ENCODE assay signal across 8 mouse cellular contexts in genomic region chr10:80322811-80323211, GRCm38 (mm10). TPM values are rescaled to one million over a fixed set of nuclear protein-coding genes. Genes with fewer than 3 reads are reported as not detected.
DNase-seq lines count a peak whose midpoint lies in the region; ATAC-seq lines count a peak whose summit lies in the region.

No protein-coding gene starts in this region.

- peak; percentile 60 for DNase-seq in embryo, embryonic 10 days (ENCODE audit: low spot score)
- DNase-seq in embryo, embryonic 10.5 days (ENCODE audit: low spot score) = no peak
- DNase-seq in MN1 (ENCODE audit: low spot score) = peak; percentile 43
- DNase-seq in forebrain, embryonic 14.5 days (ENCODE audit: low spot score) = no peak
- DNase-seq in c-Kit-positive CD71-positive TER-119-positive erythroid progenitor cells, embryonic 14.5 days (ENCODE audit: low spot score) = no peak
- no peak for DNase-seq in urinary bladder, adult 2 months (ENCODE audit: low spot score)

- 4% methylated on average over 28 of the region's 28 CpGs for WGBS in forebrain, embryonic 14.5 days
- WGBS in kidney, embryonic 14.5 days = 8% methylated on average over 28 of the region's 28 CpGs
- 2% methylated on average over 22 of the region's 28 CpGs for WGBS in macrophage (ENCODE audit: missing documents)

- peak overlapping the region; percentile 39 for H3K4me3 ChIP-seq in forebrain, embryonic 14.5 days (ENCODE audit: low read depth, low read length)
- H3K4me3 ChIP-seq in kidney, embryonic 14.5 days (ENCODE audit: low read length) = peak overlapping the region; percentile 56
- peak overlapping the region; percentile 19 for H3K4me3 ChIP-seq in macrophage (ENCODE audit: inconsistent target)

- peaks cover 14% of the 10 kb centered on the region for H3K4me1 ChIP-seq in forebrain, embryonic 14.5 days (ENCODE audit: control insufficient read depth, insufficient read depth, low read length)
- H3K4me1 ChIP-seq in kidney, embryonic 14.5 days (ENCODE audit: control insufficient read depth, insufficient read depth, low read length) = peaks cover 18% of the 10 kb centered on the region

- H3K79me2 ChIP-seq in macrophage (ENCODE audit: inconsistent target) = peaks cover 22% of the 10 kb centered on the region

- H3K27me3 ChIP-seq in forebrain, embryonic 14.5 days (replicated peaks; ENCODE audit: control insufficient read depth, insufficient read depth, low read length) = no peaks in the 10 kb centered on the region
- no peaks in the 10 kb centered on the region; the same call in 1 of the 2 replicates for H3K27me3 ChIP-seq in kidney, embryonic 14.5 days (ENCODE audit: control insufficient read depth, insufficient read depth, low read length)

- no peak overlapping the region for H3K27ac ChIP-seq in forebrain, embryonic 14.5 days (ENCODE audit: low read depth, low read length)
- no peak overlapping the region; the same call in 1 of the 2 replicates for H3K27ac ChIP-seq in kidney, embryonic 14.5 days (ENCODE audit: low read depth, low read length)
- no peak overlapping the region for H3K27ac ChIP-seq in macrophage

- peak overlapping the region; percentile 59 for H3K9ac ChIP-seq in forebrain, embryonic 14.5 days (ENCODE audit: low read length)
- H3K9ac ChIP-seq in kidney, embryonic 14.5 days (ENCODE audit: low read depth, low read length) = peak overlapping the region; percentile 66

- ATAC-seq in forebrain, embryonic 14.5 days = 0 out of 2 replicates have a peak, but pooled peaks have one; percentile 4
- peak; percentile 7; the same call in 1 of the 2 replicates for ATAC-seq in kidney, embryonic 14.5 days (ENCODE audit: low FRiP score, low TSS enrichment)

- peaks cover 11% of the 10 kb centered on the region for H3K36me3 ChIP-seq in forebrain, embryonic 14.5 days (ENCODE audit: control insufficient read depth, insufficient read depth, low read length)
- H3K36me3 ChIP-seq in kidney, embryonic 14.5 days (ENCODE audit: control insufficient read depth, insufficient read depth, low read length) = 0 out of 2 replicates have a peak, but pooled peaks cover 8% of the 10 kb centered on the region
- no peaks in the 10 kb centered on the region; the same call in 1 of the 2 replicates for H3K36me3 ChIP-seq in macrophage (ENCODE audit: inconsistent target)

- peak overlapping the region; percentile 88 for H3K4me2 ChIP-seq in forebrain, embryonic 14.5 days (ENCODE audit: low read length)
- H3K4me2 ChIP-seq in kidney, embryonic 14.5 days (replicated peaks; ENCODE audit: low read depth, low read length) = peak overlapping the region; percentile 97

- no peaks in the 10 kb centered on the region for H3K9me3 ChIP-seq in forebrain, embryonic 14.5 days (replicated peaks; ENCODE audit: control insufficient read depth, low read length)
- no peaks in the 10 kb centered on the region for H3K9me3 ChIP-seq in kidney, embryonic 14.5 days (ENCODE audit: control insufficient read depth, low read length)

RNA-seq across cellular contexts. Expression of gene 2310011J03Rik, which starts 2.5 kb away (rescaled TPM):
- polyA plus RNA-seq in forebrain, embryonic 14.5 days (2014; fragmentation: Nextera tagmentation; extraction: Ambion mirVana) = 39.2 and 40.8 TPM in 2 replicates
- 36.1 and 40.5 TPM in 2 replicates for polyA plus RNA-seq in kidney, embryonic 14.5 days (2014; fragmentation: Nextera tagmentation; extraction: Ambion mirVana)
- 10 to 100 TPM in 22 of 26 experiments, 1 to 10 TPM in 4; 6.8 to 27.9 (median 18.6) TPM for total RNA-seq in macrophage (2018; cell fraction: chromatin; rRNA removed)
- total RNA-seq in macrophage (2018; cell fraction: cytosol; rRNA removed) = 10 to 100 TPM; 31.4 to 74.2 (median 50.9) TPM
- total RNA-seq in macrophage (2018; cell fraction: nucleus; rRNA removed) = 10 to 100 TPM; 10.6 to 50.1 (median 29.7) TPM
- 20.5 to 43.3 TPM (median 41.4 TPM) in 3 replicates for polyA plus RNA-seq in macrophage (2018)
- 41.8 and 45.6 TPM in 2 replicates for polyA plus RNA-seq in urinary bladder, adult 2 months (2012; rRNA removed)

RNA-seq across cellular contexts. Expression of gene Pcsk4, which starts 6.5 kb away (rescaled TPM):
- 1.6 and 2.4 TPM in 2 replicates for polyA plus RNA-seq in forebrain, embryonic 14.5 days (2014; fragmentation: Nextera tagmentation; extraction: Ambion mirVana)
- 6.2 and 8.1 TPM in 2 replicates for polyA plus RNA-seq in kidney, embryonic 14.5 days (2014; fragmentation: Nextera tagmentation; extraction: Ambion mirVana)
- total RNA-seq in macrophage (2018; cell fraction: chromatin; rRNA removed) = 1 to 10 TPM in 5 of 26 experiments, under 1 TPM in 12, not detected in 9; 0.44 to 2.4 (median 0.81) TPM
- under 1 TPM in 25 of 26 experiments, not detected in 1; 0.12 to 0.75 (median 0.44) TPM for total RNA-seq in macrophage (2018; cell fraction: cytosol; rRNA removed)
- 1 to 10 TPM in 9 of 26 experiments, under 1 TPM in 11, not detected in 6; 0.31 to 5.3 (median 0.90) TPM for total RNA-seq in macrophage (2018; cell fraction: nucleus; rRNA removed)
- 0.36 to 0.99 TPM (median 0.64 TPM) in 3 replicates for polyA plus RNA-seq in macrophage (2018)
- 9.5 and 9.9 TPM in 2 replicates for polyA plus RNA-seq in urinary bladder, adult 2 months (2012; rRNA removed)

RNA-seq across cellular contexts. Expression of gene Reep6, which starts 6.9 kb away (rescaled TPM):
- 2.3 and 2.7 TPM in 2 replicates for polyA plus RNA-seq in forebrain, embryonic 14.5 days (2014; fragmentation: Nextera tagmentation; extraction: Ambion mirVana)
- 5.6 and 7.1 TPM in 2 replicates for polyA plus RNA-seq in kidney, embryonic 14.5 days (2014; fragmentation: Nextera tagmentation; extraction: Ambion mirVana)
- total RNA-seq in macrophage (2018; cell fraction: chromatin; rRNA removed) = under 1 TPM in 2 of 26 experiments, not detected in 24; 0.32 to 0.37 TPM
- under 1 TPM in 24 of 26 experiments, not detected in 2; 0.05 to 0.48 (median 0.17) TPM for total RNA-seq in macrophage (2018; cell fraction: cytosol; rRNA removed)
- total RNA-seq in macrophage (2018; cell fraction: nucleus; rRNA removed) = under 1 TPM in 1 of 26 experiments, not detected in 25; 0.81 TPM
- 0.14 to 0.42 TPM (median 0.14 TPM) in 3 replicates for polyA plus RNA-seq in macrophage (2018)
- polyA plus RNA-seq in urinary bladder, adult 2 months (2012; rRNA removed) = 7.7 and 18.0 TPM in 2 replicates

RNA-seq across cellular contexts. Expression of gene Adamtsl5, which starts 25.4 kb away (rescaled TPM):
- polyA plus RNA-seq in forebrain, embryonic 14.5 days (2014; fragmentation: Nextera tagmentation; extraction: Ambion mirVana) = 0.48 and 0.52 TPM in 2 replicates
- polyA plus RNA-seq in kidney, embryonic 14.5 days (2014; fragmentation: Nextera tagmentation; extraction: Ambion mirVana) = 1.2 and 2.7 TPM in 2 replicates
- 10 to 100 TPM; 15.3 to 98.0 (median 38.8) TPM for total RNA-seq in macrophage (2018; cell fraction: chromatin; rRNA removed)
- total RNA-seq in macrophage (2018; cell fraction: cytosol; rRNA removed) = 10 to 100 TPM in 11 of 26 experiments, 1 to 10 TPM in 15; 5.0 to 16.2 (median 8.8) TPM
- 10 to 100 TPM in 21 of 26 experiments, 1 to 10 TPM in 5; 7.1 to 36.3 (median 17.7) TPM for total RNA-seq in macrophage (2018; cell fraction: nucleus; rRNA removed)
- polyA plus RNA-seq in macrophage (2018) = 4.7 to 10.2 TPM (median 8.1 TPM) in 3 replicates
- polyA plus RNA-seq in urinary bladder, adult 2 months (2012; rRNA removed) = 57.9 and 65.7 TPM in 2 replicates

RNA-seq across cellular contexts. Expression of gene Apc2, which starts 27.0 kb away (rescaled TPM):
- 154 and 213 TPM in 2 replicates for polyA plus RNA-seq in forebrain, embryonic 14.5 days (2014; fragmentation: Nextera tagmentation; extraction: Ambion mirVana)
- 1.0 and 1.4 TPM in 2 replicates for polyA plus RNA-seq in kidney, embryonic 14.5 days (2014; fragmentation: Nextera tagmentation; extraction: Ambion mirVana)
- total RNA-seq in macrophage (2018; cell fraction: chromatin; rRNA removed) = 1 to 10 TPM in 1 of 26 experiments, under 1 TPM in 22, not detected in 3; 0.06 to 1.2 (median 0.46) TPM
- under 1 TPM; 0.03 to 0.24 (median 0.11) TPM for total RNA-seq in macrophage (2018; cell fraction: cytosol; rRNA removed)
- under 1 TPM in 24 of 26 experiments, not detected in 2; 0.06 to 0.78 (median 0.23) TPM for total RNA-seq in macrophage (2018; cell fraction: nucleus; rRNA removed)
- polyA plus RNA-seq in macrophage (2018) = 0.03 to 0.13 TPM (median 0.06 TPM) in 3 replicates
- 0.76 and 1.4 TPM in 2 replicates for polyA plus RNA-seq in urinary bladder, adult 2 months (2012; rRNA removed)

Comparison
In these comparisons a context has a peak if more than half of its experiments do, and no peak if none do; other contexts are left out.
1. DNase-seq: peak in embryo, embryonic 10 days (single experiment) and MN1 (single experiment); none in embryo, embryonic 10.5 days (single experiment), forebrain, embryonic 14.5 days (single experiment), c-Kit-positive CD71-positive TER-119-positive erythroid progenitor cells, embryonic 14.5 days (single experiment) and urinary bladder, adult 2 months (single experiment).
2. Peak in every context shown above with its lines, with median percentiles within 50 percentile points of each other: H3K4me3 ChIP-seq.